Mouse (Mus musculus): Measurements from ENCODE around the gene Necab2.

GRCm38 (mm10) chr8:119487093-119487492, 40.6 kb downstream of the Necab2 start:
- TF ChIP-seq CTCF (IDR thresholded peaks at IDR 0.05; ENCODE audit: low read depth) (no peak), EP300 (IDR thresholded peaks at IDR 0.05; ENCODE audit: low read depth) (no peak)

All from liver, postnatal 0 days (tissue).